Mouse (Mus musculus) Patski (cell line): ENCODE measurements around the gene Arhgap45. TPM values are rescaled to one million over a fixed set of nuclear protein-coding genes. Genes with fewer than 3 reads are reported as not detected.

Experiments
- ATAC-seq: fragments of 100-300 bp; one replicate; pipeline ENCODE4 v1.8.0; 2021
- CTCF ChIA-PET: fragments of 350-600 bp; sonication (Branson Sonifier 250); formaldehyde crosslinking; loops from one replicate; lab custom pipeline; 2022; ENCODE audit warnings: inconsistent platforms; lab: Charles Lee
- POLR2A ChIA-PET: fragments of 350-600 bp; sonication (Branson Sonifier 250); formaldehyde crosslinking; loops from one replicate; lab custom pipeline; 2022; ENCODE audit warnings: antibody characterized with exemption, inconsistent platforms; lab: Charles Lee
- DNase-seq: peaks from one replicate; pipeline ENCODE4 v3.0.0-alpha.2; 2011; ENCODE audit warnings: low read depth, low spot score
- H3K27me3 ChIP-seq: fragments of 371-371 bp; one replicate; pipeline ENCODE4 v1.5.1; 2021
- CTCF ChIP-seq: fragments of 100-300 bp; IDR thresholded peaks from one replicate; pipeline ENCODE4 v1.5.1; 2021
- in situ Hi-C: fragments of 300-500 bp; cut with MboI; formaldehyde crosslinking; loops from 3 replicates; pipeline ENCODE4 v1.11.1; 2018; ENCODE audit warnings: low pct_unique_long_range_greater_than_20kb, mixed read lengths
- polyA plus RNA-seq: library from polyadenylated mRNA; unstranded; gene quantifications from one replicate; pipeline ENCODE4 v1.2.3, GENCODE M21; 2021

Gene Arhgap45
- polyA plus RNA-seq, 1 experiment from 2014 or later, result 0.85 TPM

DNA sequence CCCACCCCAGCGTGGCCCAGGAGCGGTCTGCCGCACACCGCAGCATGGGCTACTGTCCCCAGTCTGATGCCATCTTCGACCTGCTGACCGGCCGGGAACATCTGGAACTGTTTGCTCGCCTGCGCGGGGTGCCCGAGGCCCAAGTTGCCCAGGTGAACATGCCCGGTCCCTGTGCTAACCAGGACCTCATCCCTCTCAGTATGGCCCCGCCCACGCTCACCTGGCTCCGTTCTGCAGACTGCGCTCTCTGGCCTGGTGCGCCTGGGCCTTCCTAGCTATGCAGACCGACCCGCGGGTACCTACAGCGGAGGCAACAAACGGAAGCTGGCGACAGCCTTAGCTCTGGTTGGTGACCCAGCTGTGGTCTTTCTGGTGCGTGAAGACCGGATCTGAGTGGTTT, 2.8 kb upstream of the Arhgap45 start:
- POLR2A ChIA-PET, result interaction anchor here (0.8 kb wide), 1 partner anchor 85 kb away, joined by 3 read pairs; no protein-coding TSS in a partner anchor
- ATAC-seq, result no peak

DNA sequence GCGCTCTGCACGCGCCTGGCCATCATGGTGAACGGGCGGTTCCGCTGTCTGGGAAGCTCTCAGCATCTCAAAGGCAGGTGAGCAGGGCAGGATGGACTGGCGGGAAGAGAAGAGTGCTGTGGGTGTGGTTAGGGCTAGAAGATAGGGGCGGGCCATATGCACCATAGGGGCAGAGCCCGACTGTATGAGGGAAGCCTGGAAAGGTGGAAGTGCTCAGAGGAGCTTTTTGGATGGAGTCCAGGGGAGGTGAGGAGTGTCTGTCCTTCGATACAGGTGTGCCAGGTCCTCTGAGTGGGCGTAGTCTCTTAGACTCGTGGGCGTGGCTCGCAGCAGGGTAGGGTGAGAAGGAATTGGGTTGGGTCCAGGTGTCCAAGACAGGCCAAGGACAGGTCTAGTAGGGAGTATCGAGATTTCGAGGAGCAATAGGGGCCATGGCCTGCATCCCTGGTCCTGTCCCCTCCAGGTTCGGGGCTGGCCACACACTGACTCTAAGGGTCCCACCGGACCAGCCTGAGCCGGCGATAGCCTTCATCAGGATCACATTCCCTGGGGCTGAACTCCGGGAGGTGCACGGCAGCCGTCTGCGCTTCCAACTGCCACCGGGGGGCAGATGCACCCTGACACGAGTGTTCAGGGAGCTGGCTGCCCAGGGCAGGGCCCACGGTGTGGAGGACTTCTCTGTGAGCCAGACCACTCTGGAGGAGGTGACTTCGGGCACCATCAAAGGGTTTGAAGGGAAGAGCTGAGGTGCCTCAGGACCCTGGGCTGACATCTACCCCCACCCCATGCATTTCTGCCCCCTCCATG, 1.8 kb upstream of the Arhgap45 start:
- ChIA-PET POLR2A (interaction anchor here (0.8 to 1.5 kb wide), 2 partner anchors 10 to 87 kb away, joined by 3 to 4 read pairs; no protein-coding TSS in a partner anchor), CTCF (interaction anchor here (0.6 to 1.7 kb wide), 3 partner anchors 16 to 126 kb away, joined by 3 to 8 read pairs (median 3); partner anchors contain the start of gene Cbarp)
- no peak for TF ChIP-seq CTCF
- H3K27me3 ChIP-seq, result no peaks in the 10 kb centered on the region
- no peak for DNase-seq
- in situ Hi-C loops, result no loop called here
- peak; percentile 15 for ATAC-seq

More for the DNA sequence above, 2.8 kb upstream of the Arhgap45 start:
- no peaks in the 10 kb centered on the region for H3K27me3 ChIP-seq
- CTCF ChIA-PET, result no interaction called here
- TF ChIP-seq CTCF, result no peak
- in situ Hi-C loops, result no loop called here
- no peak for DNase-seq

DNA sequence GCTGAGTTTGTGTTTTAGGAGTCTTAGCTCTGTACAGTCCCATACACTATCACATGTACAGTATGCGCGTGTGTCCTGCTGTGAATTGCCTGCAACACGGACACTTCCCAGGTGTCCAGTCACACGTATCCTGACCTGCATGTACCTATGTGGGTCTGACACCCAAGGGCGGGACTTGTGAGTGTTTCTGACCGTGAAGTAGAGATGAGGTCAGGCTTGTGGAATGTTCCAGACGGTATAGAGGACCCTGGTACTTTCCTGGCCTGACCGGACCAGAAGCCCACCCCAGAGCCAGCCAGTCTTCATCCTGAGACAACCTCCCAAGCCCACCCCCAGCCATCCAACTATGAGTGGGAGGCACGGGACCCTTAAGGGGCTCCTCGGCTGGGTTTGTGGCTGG, 870 bp upstream of the Arhgap45 start:
- POLR2A ChIA-PET, result interaction anchor here (1.5 kb wide), 1 partner anchor 10 kb away, joined by 4 read pairs; no protein-coding TSS in a partner anchor
- no peak for DNase-seq
- H3K27me3 ChIP-seq, result no peaks in the 10 kb centered on the region
- no peak for ATAC-seq
- CTCF ChIA-PET, result interaction anchor here (0.6 to 1.7 kb wide), 3 partner anchors 15 to 125 kb away, joined by 3 to 8 read pairs (median 3); partner anchors contain the start of gene Cbarp
- in situ Hi-C loops, result no loop called here
- TF ChIP-seq CTCF, result no peak

DNA sequence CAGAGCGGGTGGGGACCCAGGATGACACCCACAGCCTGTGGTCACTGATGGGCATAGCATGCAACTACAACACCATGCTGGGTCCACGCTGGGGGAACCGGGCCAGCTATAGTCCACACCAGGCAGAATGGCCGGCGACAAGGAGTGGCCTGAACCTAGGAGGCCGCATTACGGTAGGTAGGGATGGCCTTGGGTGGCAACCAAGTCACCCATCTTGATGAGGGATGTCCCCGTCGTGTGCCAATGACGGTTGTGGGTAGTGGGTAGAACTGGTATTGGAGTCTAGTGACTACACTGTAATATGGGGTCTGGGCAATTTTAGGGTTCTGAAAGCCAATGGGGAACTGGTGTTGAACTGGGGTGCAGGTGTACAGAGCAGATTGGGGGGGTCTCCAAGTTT, 478 bp downstream of the Arhgap45 start:
- H3K27me3 ChIP-seq, result no peaks in the 10 kb centered on the region
- in situ Hi-C loops, result no loop called here

DNA sequence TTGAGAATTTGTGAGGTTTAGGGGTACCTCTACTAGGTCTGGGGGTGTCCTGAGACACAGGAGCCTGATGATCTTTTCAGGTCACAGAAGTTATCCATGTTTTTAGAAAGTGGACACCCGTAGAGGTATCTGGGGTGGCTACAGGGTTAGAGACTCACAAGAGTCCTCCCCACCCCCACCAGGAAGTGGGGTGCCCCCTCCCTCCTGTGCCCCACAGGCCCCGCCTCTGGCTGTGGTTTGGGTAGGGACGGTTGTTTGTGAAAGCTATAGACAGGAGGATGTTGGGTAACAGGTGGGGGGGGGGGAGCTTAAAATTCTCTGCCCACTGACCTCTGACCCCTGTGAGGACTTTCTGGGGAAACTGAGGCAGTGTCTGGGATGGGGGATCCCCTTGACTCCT, 908 bp downstream of the Arhgap45 start:
- in situ Hi-C loops, result no loop called here
- no peak for TF ChIP-seq CTCF
- DNase-seq, result no peak
- ATAC-seq, result no peak
- ChIA-PET POLR2A (interaction anchor here (0.8 to 1.3 kb wide), 2 partner anchors 15 to 41 kb away, joined by 3 read pairs; no protein-coding TSS in a partner anchor), CTCF (no interaction called here)
- no peaks in the 10 kb centered on the region for H3K27me3 ChIP-seq

More for the DNA sequence above, 478 bp downstream of the Arhgap45 start:
- no peak for TF ChIP-seq CTCF
- POLR2A ChIA-PET, result interaction anchor here (1.3 kb wide), 1 partner anchor 15 kb away, joined by 3 read pairs; no protein-coding TSS in a partner anchor
- ATAC-seq (no peak), DNase-seq (no peak)
- CTCF ChIA-PET, result no interaction called here

DNA sequence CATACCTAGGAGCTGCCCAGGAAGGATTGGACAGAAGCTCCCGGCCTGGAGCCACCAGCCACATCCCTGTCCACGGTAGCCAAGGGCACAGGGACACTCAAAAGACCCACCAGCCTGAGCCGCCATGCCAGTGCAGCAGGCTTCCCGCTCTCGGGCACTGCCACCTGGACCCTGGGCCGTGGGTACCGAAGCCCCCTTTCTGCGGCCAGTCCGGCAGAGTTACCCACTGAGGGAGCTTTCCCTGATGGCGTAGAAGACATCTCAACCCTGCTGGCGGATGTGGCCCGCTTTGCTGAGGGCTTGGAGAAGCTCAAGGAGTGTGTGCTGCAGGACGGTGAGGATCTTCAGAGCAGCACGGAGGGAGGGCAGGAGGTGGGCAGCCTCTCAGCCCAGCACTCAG, 1.3 kb downstream of the Arhgap45 start:
- ChIA-PET CTCF (no interaction called here), POLR2A (interaction anchor here (0.8 to 1.3 kb wide), 2 partner anchors 15 to 41 kb away, joined by 3 read pairs; no protein-coding TSS in a partner anchor)
- in situ Hi-C loops, result no loop called here
- no peak for ATAC-seq
- no peaks in the 10 kb centered on the region for H3K27me3 ChIP-seq
- TF ChIP-seq CTCF, result no peak
- no peak for DNase-seq

DNA sequence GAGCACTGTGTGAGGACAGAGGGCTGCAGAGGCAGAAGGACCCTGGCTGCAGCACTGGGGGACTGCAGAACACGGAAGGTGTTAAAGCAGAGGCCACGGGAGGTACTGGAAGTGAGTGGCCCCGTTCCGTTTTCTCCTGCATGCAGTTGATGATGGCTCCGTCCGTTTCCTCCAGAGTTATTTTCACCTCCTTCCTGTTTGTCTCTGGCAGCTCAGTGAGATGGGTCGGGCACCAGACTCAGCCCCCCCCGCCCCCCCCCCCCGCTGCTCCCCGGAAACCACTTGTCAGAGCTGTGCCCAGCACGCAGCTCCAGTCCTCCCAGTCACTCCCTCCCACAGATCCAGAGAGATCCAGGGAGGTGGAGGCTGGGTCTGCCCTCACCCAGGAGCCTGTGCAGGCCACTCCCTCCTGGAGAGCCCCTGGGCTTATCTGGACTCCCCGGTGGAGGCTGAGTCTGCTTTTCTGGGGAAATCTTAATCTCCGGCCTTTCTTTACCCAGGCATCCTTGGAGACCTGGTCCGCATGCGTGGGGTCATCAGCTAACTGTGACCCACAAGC, 2.4 kb downstream of the Arhgap45 start:
- ChIA-PET POLR2A (no interaction called here), CTCF (no interaction called here)
- in situ Hi-C loops, result no loop called here
- DNase-seq, result no peak
- no peak for ATAC-seq
- H3K27me3 ChIP-seq, result no peaks in the 10 kb centered on the region
- no peak for TF ChIP-seq CTCF

DNA sequence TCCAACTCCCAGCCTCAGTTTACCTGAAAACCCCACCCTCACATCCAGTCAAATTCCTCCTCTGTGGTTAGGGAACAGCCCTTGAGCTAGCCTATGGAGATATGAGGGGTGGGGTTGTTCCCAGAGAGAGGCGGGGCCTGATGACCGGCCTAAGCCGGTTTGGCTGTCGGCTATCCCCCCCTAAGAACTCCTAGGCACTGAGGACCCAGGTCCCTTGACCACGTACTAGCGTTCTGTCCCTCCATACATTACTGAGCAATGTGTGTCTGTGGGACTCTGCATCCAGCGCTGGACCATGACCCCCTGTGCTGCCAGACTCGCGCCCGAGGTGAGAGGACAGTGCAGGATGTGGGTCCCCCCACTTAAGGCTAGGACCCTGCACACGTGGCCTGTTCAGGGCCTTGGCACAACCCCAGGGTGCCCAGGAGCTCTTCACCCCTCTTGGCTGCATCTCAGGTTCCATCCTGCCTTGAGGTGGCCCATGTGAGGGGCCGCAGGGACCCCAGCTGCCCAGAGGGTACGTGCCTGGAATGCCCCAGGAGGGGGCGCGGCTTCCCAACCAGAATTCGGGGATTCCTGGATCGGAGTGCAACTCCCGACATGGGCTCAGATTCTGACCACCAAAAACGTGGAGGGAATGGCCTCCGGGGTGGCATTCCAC, 3.1 kb downstream of the Arhgap45 start:
- no peak for DNase-seq

DNA sequence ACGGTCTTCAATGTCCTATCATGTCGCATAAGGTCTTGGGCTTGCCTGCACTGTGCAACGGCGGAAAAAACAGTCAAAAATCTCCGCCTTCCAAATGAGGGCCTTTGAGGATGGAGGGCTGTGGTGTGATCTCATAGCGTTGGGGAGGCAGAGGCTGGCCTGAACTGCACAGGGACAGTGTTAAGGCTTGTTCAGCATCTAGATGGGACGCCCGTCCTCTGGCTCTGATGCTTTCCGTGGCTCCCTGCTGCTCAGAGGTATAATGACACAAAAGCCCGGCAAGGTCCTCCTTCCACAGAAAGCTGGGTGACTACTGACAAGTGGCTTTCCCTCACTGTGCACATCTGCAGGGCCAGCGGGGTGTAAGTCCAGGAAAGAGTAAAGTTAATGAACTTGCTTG, 3.7 kb downstream of the Arhgap45 start:
- ChIA-PET CTCF (no interaction called here), POLR2A (no interaction called here)
- in situ Hi-C loops, result no loop called here
- ATAC-seq (no peak), DNase-seq (no peak)
- H3K27me3 ChIP-seq, result no peaks in the 10 kb centered on the region
- no peak for TF ChIP-seq CTCF

More for the DNA sequence above, 3.1 kb downstream of the Arhgap45 start:
- CTCF ChIA-PET, result no interaction called here
- TF ChIP-seq CTCF, result no peak
- no peaks in the 10 kb centered on the region for H3K27me3 ChIP-seq
- POLR2A ChIA-PET, result no interaction called here
- no peak for ATAC-seq
- in situ Hi-C loops, result no loop called here

DNA sequence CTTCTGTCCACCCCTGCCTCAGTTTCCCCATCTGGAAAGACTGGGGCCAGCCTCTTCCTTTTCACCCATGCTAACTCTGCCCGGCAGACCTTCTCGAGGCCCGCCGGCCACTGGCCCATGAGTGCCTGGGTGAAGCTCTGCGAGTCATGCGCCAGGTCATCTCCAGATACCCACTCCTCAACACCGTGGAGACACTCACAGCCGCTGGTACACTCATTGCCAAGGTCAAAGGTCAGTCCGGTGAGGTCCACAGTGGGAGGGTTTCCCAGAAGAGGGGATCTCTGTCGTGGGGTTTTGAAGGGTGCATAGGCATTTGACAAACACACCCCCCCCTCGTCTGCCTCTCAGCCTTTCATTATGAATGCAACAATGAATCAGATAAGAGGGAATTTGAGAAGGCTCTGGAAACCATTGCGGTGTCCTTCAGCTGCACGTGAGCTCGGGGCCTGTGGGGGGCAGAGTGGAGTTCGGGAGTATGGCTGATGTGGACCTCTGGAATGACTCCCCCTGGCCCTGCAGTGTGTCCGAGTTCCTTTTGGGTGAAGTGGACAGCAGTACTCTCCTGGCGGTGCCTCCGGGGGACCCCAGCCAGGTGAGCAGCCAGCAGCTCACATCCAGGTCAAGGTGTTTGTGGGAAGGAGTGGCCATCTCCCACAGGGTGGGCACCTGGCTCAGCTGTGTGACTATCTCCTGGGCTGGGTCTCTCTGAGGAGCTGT, 4.3 kb downstream of the Arhgap45 start:
- CTCF ChIA-PET, result no interaction called here
- POLR2A ChIA-PET, result no interaction called here
- H3K27me3 ChIP-seq, result no peaks in the 10 kb centered on the region
- ATAC-seq, result no peak
- no peak for TF ChIP-seq CTCF
- DNase-seq, result no peak
- in situ Hi-C loops, result no loop called here
